Mouse (Mus musculus) urinary bladder, adult 2 months (tissue): ENCODE measurements around the gene Mcoln1. TPM values are rescaled to one million over a fixed set of nuclear protein-coding genes. Genes with fewer than 3 reads are reported as not detected.

Source experiments
- DNase-seq: peaks from one replicate; pipeline ENCODE4 v3.0.0; 2022; ENCODE audit warnings: low spot score
- polyA plus RNA-seq: library from polyadenylated mRNA; depleted of rRNA; stranded (reverse); fragments of >200 nt; gene quantifications from 2 replicates; pipeline ENCODE4 v1.2.3, GENCODE M21; 2012; rRNA removed

Gene Mcoln1
- 104 and 125 TPM in 2 replicates for polyA plus RNA-seq

DNA sequence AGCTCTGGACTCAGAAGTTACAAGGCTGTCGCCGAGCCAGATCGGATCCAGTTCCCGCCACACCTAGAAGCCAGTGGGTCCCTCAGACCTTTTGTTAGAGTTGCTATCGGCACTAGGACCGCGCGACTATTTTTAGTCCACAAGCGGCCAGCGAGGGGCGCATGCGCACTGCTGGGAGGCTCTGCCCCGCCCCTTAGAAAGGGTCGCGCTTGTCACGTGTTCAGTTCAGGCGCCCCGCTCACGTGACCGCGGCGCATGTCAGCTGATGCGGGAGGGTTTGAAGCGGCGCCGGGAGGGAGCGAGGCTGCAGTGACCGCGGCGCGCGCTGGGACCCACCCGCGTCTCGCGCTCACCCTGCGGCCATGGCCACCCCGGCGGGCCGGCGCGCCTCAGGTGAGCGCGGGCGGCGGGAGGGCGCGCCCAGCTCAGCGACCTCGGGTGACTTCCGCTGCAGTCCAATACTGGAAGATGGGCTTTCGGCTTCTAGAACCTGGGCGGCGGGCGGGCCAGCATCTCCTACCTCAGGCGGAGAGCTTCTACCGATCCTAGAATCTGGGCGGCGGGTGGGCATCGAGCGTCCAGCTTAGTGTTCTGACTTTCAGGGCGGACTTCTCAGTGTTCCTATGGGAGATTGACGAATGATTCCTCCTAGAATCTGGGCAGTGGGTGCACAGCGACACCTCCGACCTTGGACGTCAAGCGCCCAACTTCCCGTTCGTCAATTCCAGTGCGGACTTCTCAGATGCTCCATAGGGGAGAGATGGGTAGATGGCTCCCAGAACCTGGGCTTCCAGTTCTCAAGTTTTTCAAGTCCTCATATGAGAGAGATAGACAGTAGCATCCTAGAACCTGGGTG is at the start of gene Mcoln1:
TSS of gene Mcoln1 (plus strand) at position 223 of the 856 bp plus-strand sequence.
- peak; percentile 95 for DNase-seq

DNA sequence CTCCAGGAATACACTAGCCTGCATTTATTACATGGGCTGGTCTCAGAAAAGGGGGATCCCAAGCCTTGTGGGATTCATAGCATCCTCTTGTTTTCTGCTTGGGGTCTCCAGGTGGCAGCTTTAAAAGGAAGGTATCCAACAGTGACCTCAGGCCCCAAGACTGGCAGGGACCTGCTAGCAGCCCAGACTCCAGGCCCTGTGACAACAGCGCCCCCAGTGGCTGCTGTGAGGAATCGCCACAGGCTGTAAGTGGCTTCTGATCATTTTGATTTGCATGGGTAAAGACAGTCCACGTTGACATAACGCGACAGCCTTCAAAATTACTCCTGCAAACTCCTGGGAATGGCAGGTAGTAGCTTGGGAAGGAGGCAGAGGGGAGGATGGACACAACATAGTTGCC is 49.6 kb upstream of the Mcoln1 start:
- DNase-seq = no peak

DNA sequence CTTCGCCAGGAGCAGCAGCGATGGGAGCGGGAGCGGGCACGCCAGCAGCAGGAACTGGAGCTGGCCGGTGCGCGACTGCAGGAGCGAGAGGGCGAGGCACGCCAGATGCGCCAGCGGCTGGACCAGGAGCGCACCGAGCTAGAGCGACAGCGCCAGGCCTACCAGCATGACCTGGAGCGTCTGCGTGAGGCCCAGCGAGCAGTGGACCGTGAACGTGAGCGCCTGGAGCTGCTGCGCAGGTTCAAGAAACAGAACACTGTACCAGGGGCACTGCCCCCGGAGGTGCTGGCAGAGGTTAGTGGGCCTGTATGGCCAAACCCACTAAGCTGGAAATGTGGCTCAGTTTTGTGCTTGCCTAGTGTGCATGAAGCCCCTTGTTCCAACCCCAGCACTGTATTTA is 48.3 kb upstream of the Mcoln1 start:
- DNase-seq = no peak

DNA sequence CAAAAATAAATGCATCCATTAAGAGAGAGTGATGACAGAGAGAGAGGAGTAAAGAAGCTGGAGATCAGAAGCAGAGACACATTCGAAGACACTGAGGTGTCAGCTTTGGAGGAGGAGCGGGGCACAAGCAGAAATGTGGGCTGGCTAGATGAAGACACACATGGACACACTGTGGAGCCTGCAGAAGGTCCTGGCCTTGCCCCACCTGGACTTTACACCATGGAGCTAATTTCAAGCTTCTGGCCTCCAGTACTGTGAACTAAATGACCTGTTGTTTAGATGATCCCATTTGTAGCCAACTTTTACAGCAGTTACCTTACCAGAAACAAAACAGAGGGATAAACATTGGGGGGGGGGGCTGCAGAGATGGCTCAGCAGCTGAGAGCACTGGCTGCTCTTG is 37.0 kb upstream of the Mcoln1 start:
- no peak for DNase-seq

DNA sequence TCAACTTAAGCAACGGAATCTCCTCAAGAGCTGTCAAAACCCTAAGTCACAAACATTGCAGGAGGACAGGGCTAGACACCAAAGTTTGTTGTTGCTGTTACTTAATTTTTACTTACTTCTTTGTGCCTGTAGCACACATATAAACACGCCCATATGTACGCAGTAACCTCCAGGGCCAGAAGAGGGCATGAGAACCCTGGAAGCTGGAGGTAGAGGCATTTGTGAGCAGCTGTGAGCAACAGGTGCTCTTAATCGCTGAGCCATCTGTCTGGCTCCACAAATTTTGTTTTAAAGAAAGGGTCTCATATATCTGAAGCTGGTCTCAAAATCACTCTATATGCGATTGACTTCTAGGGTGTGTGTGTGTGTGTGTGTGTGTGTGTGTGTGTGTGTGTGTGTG is 35.9 kb upstream of the Mcoln1 start:
- DNase-seq = no peak

DNA sequence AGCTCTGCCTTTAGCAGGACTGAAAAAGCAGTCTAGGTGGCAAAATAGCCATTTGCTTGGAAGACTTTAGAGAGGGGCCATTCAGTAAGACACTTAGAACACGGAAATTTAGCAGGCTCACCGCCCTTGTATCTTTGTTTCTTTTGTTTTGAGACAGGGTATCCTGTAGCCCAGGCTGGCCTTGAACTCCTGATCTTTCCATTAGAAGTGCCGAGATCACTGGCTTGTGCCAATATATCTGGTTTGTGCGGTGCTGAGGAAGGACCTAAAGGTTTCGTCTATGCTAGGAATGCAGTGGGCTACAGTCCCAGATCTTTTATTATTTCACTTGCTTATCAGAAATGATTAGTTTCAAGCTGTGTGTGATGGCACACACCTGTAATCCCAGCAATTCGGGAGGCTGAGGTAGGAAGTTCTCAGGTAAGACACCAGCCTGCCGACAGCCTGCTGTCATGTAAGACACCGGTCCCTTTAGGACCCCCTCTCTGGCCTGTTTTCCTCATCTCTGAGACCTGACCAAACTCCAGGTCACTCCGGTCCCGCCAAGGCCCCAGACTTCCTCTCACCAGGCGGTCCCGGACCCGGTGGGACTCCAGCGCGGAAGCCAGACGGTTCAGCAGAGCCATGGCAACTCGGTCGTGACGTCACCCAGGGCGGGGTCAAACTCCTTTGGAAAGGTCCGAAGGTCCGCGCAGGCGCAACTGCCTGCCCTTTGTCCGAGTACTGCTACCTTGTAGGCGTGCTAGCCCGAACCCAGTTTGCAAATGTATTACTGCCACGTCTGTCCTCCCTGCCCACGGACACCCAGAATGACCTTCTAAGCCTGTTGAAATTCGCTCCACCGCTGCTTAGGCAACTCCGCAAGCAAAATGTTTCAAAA is 33.0 kb upstream of the Mcoln1 start, which contains the start of gene Pex11g:
TSS of gene Pex11g (minus strand) at position 675 of the 880 bp plus-strand sequence.
- peak; percentile 96 for DNase-seq

DNA sequence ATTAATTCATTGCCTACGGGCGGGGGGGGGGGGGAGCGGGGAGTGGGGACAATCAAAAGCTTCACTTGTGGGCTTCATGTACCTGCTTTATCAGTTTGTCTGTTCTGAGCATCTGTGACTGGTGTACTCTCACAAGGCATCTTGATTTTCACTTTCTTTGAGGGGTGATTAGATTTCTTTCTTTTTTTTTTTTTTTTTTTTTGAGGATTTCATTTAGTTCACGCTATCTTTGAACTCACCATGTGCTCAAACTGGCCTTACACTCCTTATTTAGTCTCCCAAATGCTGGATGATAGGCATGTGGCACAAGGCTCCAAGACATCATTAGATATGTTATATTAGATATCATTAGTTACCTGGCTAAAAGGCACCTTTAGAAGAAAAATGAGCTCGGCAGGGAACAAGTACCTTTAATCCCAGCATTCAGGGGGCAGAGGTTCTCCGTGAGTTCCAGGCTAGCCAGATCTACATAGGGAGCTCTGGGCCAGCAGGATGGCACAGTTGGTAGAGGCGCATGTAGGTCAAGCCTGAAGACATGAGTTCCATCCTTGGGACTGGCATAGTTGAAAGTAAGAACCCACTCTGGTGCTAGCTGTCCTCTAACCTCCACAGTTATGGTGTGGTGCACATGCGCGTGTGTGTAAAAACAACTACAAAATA is 32.2 kb upstream of the Mcoln1 start:
- no peak for DNase-seq

DNA sequence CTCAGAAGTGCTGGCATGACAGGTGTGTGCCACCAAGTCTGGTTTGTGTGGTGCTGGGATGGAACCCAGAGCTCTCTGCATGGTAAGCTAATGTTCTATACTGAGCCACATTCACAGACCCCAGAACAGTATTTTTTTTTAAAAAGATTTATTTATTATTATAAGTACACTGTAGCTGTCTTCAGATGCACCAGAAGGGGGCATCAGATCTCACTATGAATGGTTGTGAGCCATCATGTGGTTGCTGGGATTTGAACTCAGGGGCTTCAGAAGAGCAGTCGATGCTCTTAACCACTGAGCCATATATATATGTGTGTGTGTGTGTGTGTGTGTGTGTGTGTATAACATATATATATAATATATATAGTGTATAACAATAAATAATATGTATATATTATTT is 31.4 kb upstream of the Mcoln1 start:
- no peak for DNase-seq

DNA sequence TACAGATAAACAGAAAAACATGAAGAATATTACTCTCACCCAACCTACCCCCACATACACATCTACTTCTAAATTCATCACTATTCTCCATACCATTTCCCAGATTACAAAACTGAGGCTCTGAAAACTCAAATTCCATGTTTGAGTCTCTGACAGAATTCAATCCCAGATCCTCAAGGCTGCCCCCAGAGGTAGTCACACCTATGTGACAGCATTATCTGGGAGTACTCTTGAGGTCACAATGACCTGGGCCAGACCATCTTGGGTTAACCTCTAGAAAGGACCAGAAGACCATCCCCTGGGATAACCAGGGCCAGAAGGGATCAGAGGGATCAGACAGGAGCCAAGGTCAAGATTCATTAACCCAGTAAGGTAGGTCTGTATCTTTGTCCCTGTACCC is 29.7 kb upstream of the Mcoln1 start, which contains the start of gene Tex45:
TSS of gene Tex45 (plus strand) at position 301 of the 400 bp plus-strand sequence.
- DNase-seq = no peak

DNA sequence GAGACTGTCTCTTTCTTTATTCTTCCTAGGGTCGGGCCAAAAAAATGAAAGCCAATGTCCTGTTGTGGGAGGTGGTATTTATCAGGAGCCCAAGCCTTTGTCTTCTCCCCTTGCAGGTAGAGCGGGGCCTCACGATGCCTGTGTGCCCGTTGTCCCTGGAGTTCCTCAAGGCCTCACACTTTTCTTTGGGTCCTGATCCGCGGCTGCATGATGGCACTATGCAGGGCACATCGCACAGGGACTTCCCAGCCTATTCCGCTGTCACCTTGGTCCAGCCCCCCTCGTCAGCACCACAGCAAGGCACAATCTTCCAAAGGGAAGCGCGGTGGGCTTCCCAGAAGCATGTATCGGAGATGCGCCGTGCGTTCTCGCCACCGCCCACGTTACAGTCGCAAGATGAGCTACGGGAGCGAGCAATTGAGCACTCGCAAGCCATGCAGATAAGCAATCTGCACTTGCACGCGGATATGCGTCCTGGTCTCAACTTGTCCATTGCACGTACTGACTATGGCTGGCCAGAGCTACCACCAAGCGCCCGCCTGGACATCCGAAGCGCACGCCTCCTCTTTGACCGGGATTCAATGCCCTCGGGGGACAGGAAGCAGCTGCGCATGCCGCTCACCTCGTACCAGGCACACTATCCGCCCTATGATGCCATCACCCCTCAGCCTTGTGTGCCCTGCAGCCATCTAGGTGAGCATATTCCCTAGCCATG is 24.4 kb upstream of the Mcoln1 start:
- no peak for DNase-seq

DNA sequence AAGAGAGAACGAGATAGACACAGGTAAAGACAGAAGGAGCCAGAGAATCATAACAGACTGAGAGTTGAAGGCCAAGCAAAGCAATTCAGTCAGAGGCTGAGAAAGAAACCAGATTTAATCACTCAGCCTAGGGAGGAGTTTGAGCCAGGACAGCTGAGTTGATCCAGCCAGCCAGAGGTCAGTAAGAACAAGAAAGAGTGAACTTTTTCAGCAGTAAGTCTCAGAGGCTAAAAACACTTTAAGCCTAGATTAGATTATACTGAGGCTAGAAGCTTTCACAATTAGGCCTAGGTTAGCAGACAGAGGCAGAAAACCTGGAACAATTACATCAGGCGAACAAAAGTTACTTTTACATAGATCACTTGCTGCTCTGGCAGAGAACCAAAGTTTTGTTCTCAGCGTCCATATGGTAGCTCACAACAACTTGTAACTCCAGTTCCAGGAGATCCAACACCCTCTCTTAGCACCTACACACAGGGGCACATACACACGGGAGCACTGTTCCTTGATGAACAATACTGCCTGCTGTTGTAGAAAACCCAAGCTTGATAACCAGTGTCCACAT is 20.0 kb upstream of the Mcoln1 start:
- DNase-seq = no peak

DNA sequence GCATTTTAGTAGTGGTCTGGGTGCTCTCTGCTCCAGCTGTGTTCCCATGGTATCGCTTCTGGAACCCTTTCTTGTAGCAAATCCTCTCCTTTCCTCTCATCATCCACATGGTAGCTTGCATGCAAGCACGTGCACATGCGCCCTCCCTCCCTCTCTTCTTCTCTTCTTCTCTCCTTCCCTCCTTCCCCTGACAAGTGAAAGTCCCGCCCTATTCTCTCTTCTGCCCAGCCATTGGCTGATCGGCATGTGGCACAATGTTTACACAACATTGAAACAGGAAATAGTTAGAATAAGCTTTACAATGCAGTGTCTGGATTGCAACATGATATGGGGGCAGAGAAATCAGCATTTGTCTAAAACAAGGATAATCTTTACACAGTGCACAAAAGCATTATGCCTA is 18.7 kb upstream of the Mcoln1 start:
- DNase-seq = no peak

DNA sequence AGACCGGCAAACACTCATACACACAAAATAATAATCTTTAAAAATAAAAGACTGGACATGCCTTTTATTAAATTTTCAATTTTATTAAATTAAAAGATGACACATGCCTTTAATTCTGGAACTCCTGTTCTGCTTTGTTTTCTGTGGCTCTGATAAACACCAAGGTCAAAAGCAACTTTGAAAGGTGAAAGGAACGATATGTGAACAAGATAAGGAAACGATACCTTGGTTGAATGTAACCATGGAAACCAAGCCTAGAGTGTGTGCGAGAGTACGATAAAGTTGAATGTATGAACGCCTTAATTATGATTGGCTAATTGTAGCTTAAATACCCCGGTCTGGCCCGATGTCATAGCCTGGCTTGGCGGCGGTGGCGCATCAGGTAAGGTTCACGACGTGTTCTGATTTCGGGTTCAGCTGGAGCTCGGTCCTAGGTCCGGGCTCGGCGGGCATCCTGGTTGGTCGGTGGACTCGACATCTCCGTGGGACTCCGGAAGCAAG is 18.0 kb upstream of the Mcoln1 start:
- DNase-seq = no peak

DNA sequence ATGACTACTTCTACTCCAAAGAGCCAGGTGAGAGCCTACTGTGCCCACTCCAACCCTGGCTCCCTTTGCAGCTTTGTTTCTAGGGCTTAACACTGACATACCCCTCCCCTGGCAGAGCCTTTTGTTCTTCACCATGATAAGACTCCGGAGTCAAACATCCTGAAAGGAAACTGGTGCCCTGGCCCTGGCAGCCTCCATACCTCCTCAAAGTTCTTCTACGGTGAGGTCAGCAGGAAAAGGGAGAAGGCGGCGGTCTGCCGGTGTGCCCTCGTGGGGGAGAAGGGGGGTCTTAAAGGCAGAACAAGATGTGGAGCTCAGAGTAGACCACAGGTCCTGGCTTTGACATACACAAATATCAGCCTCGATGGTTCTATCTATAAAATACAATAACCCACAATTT is 16.7 kb upstream of the Mcoln1 start:
- no peak for DNase-seq

DNA sequence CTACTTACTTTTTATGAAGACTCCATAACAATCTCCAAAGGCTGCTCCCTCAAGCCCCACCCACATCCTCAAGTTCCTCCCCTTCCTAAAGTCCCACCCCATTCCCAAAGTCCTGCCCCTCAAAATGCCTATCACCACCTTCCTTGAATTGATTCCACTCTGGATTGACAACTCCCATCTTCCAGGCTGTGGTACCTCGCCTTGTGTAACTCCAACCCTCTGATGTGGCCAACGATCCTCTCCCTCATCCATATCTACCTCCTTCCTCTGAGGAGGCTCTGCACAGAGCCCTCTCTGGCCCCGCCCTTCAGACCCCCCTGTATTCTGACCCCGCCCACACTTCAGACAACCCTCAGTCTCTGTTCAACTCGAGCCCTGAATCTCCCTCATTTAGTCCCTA is 15.1 kb upstream of the Mcoln1 start:
- no peak for DNase-seq

DNA sequence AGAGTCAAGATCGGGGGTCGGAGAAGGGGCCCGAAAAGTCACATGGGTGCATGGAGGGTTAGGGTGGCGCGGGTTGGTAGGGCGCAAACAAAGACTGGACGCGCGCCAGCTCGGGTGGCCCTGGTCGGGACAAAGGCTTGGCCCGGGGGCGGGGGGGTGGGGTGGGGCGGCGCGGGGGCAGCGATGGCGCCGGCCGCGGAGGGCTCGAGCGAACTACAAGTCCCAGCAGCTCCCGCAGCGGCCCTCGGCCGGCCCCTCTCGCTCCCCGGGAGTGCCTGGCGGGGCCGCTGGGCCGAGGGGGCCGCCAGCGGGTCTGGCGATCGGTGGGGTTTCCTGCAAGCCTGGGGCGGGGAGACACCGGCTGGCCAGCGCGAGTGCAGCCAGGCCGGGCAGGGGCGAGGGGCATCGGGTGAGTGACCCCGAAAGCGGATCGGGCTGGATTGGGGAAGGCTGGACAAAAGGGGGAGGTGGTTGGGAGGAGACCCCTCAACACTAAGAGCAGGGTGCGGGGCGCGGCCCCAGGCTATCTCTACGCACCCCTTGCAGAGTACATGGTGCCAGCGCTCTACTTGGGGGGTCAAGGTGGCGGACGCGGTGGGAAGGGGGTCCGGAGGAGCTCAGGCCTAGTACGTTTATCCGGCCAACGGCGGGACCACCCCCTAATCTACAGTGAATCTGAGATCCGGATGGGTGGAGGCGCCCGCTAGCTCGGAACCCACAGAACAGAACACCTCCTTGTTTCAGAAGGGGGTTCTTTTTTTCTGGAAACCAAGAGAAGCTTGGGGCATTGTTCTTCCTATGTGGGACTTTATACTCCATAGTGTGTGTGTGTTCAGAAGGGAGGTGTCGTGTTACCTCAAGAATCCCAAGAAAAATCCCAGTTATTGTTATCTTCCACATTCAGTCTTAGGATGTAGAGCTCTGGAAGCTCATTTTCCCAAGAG is 7.1 kb upstream of the Mcoln1 start, which contains the start of gene Zfp358:
TSS of gene Zfp358 (plus strand) at position 238 of the 944 bp plus-strand sequence.
- peak; percentile 66 for DNase-seq

DNA sequence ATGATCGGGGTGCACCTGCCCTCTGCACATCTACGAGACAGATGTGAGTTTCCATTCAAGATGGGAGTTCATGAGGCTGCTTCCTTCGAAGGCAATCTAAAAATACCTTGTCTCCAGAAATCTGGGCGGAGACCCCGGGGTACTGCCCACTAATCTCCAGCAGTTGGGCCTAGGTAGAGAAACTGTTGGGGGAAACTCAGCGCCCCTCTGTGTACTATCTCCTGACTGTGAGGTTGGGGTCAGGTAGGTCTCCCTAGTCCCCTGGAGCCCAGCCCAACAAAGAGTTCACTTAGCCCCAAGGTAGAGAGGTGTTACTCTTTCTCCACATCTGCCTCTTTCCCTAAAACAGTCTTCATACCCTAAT is 6.4 kb upstream of the Mcoln1 start:
- no peak for DNase-seq

DNA sequence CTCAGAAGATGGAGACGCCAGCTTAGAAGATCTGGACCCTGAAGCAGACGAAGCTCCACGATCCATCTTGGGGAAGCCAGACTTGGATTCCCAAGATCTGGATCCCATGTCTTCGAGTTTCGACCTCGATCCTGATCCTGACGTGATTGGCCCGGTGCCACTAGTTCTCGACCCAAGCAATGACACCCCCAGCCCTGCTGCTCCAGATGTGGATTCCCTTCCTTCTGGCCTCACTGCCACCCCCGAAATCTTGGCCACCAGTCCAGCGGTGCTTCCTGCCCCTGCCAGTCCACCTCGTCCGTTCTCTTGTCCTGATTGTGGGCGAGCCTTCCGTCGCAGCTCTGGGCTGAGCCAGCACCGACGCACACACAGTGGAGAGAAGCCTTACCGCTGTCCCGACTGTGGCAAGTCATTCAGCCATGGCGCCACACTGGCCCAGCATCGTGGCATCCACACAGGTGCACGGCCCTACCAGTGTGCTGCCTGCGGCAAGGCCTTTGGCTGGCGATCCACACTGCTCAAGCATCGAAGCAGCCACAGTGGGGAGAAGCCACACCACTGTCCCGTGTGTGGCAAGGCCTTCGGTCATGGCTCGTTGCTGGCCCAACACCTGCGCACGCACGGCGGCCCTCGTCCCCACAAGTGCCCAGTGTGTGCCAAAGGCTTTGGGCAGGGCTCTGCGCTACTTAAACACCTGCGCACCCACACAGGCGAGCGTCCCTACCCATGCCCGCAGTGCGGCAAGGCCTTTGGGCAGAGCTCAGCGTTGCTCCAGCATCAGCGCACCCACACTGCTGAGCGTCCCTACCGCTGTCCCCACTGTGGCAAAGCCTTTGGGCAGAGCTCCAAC is 4.5 kb upstream of the Mcoln1 start:
- no peak for DNase-seq

DNA sequence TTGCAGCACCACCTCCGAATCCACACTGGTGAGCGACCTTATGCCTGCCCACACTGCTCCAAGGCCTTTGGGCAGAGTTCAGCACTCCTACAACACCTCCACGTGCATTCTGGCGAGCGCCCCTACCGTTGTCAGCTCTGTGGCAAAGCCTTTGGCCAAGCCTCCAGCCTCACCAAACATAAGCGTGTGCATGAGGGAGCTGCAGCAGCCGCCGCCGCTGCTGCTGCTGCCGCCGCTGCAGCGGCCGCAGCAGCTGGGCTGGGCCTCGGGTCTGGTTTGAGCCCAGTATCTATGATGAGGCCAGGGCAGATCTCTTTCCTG is 3.9 kb upstream of the Mcoln1 start:
- no peak for DNase-seq
